Mouse (Mus musculus): ENCODE results near the gene Gm11214.
A peak's percentile ranks its signal among the peaks of the same experiment; 100 is the strongest.

The Gm11214 gene

DNA sequence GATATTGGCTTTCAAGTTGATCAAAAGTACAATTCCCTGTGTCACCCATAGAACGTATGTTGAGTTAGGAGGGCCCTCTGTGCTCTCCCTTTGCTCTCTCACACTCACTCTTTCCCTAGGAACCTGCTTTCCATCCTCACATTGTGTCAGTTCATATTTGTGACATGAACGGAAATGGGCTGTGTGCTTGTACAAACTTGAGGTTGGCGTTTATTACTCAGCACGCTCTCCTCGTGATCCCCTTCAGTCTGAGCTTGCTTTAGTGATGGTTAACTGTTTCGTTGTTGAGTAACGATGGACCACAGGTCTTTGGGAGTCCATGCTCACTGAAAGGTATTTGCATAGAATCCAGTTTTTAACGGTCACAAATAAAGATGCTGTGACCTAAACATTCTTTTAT is 36.1 kb downstream of the Gm11214 start:
- Histone ChIP-seq H3K36me3 (ENCODE audit: control insufficient read depth, insufficient read depth, low read length, poor library complexity, severe bottlenecking) (no peaks in the 10 kb centered on the region), H3K27me3 (ENCODE audit: control insufficient read depth, insufficient read depth, low read length, poor library complexity, severe bottlenecking) (no peaks in the 10 kb centered on the region)
- DNase-seq (ENCODE audit: low read depth, low spot score): no peak

DNA sequence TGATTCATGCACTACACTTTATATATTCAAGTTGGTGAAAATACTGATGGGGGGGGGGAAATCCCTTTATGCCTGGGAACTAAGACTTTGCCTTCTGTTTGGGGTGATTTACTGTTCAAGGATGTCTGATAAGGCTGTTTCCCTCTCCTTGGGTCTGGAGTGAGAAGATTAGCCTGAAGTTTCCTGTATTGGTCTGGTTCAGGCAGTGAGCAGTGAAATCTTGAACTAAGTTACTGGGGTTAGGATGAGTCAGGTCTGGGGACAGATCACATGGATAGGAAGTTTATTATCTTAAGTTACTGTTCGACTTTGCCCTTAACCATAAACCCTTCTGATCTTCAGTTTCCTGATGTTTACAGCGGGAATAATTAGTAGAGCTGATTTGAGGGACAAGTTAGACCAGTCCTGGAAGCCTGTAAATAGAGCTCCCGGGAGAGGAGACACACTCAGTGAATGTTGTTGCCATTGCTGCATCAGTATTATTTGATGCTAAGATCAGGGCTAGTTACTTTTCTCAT is 37.6 kb downstream of the Gm11214 start:
- DNase-seq (ENCODE audit: low read depth, low spot score): no peak
- H3K36me3 ChIP-seq (ENCODE audit: control insufficient read depth, insufficient read depth, low read length, poor library complexity, severe bottlenecking): no peaks in the 10 kb centered on the region
- no peaks in the 10 kb centered on the region for H3K27me3 ChIP-seq (ENCODE audit: control insufficient read depth, insufficient read depth, low read length, poor library complexity, severe bottlenecking)

DNA sequence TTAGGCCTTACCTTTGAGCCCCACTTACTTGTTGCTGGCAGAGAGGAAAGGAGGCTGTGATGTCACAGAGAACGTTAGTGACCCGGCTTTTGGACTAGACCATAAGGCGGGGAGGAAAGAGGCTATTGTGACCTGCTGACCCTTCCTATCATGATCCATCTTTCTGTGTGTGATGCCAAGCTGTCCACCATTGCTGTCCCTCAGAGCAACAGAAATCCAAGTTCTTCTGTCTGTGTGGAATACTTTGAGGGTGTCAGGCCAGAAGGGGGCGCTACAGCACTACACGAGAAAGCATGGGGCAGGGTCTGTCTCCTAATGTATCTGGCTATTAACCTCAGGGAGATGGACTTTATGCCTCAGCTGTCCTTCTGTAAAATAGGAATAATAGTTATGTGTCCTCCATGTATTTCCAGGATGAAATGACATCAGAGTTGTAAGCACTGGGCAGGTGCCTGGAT is 40.8 kb downstream of the Gm11214 start, which contains the start of gene Tex48:
Tex48 (minus strand) TSS at position 51 of the 458 bp plus-strand sequence.
- H3K36me3 ChIP-seq (ENCODE audit: control insufficient read depth, insufficient read depth, low read length, poor library complexity, severe bottlenecking): no peaks in the 10 kb centered on the region
- peak; percentile 57 for DNase-seq (ENCODE audit: low read depth, low spot score)
- H3K27me3 ChIP-seq (ENCODE audit: control insufficient read depth, insufficient read depth, low read length, poor library complexity, severe bottlenecking): no peaks in the 10 kb centered on the region

DNA sequence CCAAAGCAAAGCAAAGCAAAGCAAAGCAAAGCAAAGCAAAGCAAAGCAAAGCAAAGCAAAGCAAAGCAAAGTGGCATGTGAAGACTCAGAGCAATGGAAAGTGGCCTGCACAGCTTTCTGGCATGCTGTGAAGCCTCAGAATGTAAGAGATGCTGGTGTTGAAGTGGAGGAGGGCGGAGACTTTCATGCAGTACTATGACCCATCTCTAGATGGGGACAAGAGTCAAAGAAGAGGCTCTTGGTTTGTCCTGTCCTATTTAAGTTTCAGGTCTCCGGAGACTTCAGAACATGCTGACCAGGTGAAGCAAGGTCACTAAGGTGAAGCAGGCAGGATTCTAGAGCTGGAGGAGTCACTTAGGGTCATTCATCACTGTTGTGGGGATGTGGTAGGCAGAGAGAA is 41.3 kb downstream of the Gm11214 start:
- no peaks in the 10 kb centered on the region for H3K36me3 ChIP-seq (ENCODE audit: control insufficient read depth, insufficient read depth, low read length, poor library complexity, severe bottlenecking)
- no peaks in the 10 kb centered on the region for H3K27me3 ChIP-seq (ENCODE audit: control insufficient read depth, insufficient read depth, low read length, poor library complexity, severe bottlenecking)
- DNase-seq (ENCODE audit: low read depth, low spot score): peak; percentile 6
